Mouse (Mus musculus): ENCODE data around the gene Itga10. TPM values are rescaled to one million over a fixed set of nuclear protein-coding genes. Genes with fewer than 3 reads are reported as not detected.
A peak's percentile ranks its signal among the peaks of the same experiment; 100 is the strongest.

Itga10 gene
- polyA plus RNA-seq, 1 experiment, result 2.0 TPM

DNA sequence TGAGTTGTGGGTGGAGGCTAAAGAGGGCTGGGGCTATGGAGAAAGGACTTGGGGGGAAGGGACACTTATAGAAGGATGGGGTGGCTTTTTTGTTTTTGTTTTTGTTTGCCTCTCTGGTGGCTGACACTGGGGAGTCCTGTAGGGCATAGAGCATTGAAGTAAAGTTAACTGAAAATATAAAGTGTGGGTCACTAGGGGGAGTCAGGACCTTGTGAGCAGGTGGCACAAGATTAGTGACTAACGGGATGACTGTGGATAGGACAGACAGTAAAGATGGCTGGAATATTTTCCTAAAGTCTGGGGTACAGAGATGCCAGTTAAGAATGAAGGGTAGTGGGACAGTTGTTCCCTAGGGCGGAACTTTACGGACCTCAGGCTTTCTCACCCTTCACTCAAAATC lies 44.9 kb downstream of the Itga10 start:
- TF ChIP-seq CTCF (IDR thresholded peaks at IDR 0.05; ENCODE audit: borderline replicate concordance, insufficient read depth, low read length), result no peak
- TF ChIP-seq POLR2A (IDR thresholded peaks at IDR 0.05; ENCODE audit: low read depth, low read length), result no peak
- Histone ChIP-seq H3K4me3 (ENCODE audit: insufficient read depth, low read length) (no peak overlapping the region), H3K4me1 (ENCODE audit: control insufficient read depth, insufficient read depth, low read length) (no peaks in the 10 kb centered on the region), H3K27ac (ENCODE audit: insufficient read depth, low read length) (no peak overlapping the region)

DNA sequence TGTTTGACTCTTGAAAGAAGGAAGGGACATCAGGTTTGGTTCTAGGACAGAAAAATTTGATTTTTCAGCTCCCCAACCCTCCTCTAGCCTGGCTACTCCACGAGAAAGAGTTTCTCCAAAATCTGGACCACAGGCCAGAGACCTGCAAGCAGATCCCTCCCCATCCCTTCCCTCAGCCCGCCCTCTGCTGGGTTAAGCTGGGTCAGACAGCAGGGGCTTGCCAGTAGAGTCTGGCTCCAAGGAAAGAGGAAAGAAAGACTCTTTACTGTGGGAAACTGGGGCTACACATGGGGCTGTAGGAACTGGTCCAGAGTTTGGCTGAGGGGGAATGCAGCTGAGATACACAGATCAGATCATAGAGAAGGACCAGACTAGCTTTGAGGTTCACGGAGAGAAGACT lies 47.1 kb downstream of the Itga10 start:
- Histone ChIP-seq H3K27ac (ENCODE audit: insufficient read depth, low read length) (no peak overlapping the region), H3K4me1 (ENCODE audit: control insufficient read depth, insufficient read depth, low read length) (no peaks in the 10 kb centered on the region), H3K4me3 (ENCODE audit: insufficient read depth, low read length) (no peak overlapping the region)
- TF ChIP-seq CTCF (IDR thresholded peaks at IDR 0.05; ENCODE audit: borderline replicate concordance, insufficient read depth, low read length) (peak; percentile 31; the same call in 1 of the 2 replicates), POLR2A (IDR thresholded peaks at IDR 0.05; ENCODE audit: low read depth, low read length) (no peak)

DNA sequence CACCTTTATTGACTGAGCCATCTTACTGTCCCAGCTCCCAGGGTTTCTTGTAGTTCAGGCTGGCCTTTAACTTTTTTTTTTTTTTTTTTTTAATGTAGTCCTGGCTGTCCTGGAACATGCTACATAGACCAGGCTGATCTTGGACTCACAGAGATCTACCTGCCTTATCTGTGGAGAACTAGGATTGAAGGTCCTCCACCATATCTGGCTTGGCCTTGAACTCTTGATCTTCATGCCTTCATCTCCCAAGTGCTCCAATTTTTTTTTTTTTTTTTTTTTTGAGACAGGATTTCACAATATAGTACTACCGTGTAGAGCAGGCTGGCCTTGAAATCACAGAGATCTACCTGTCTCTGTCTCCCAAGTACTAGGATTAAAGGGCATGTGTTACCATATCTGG lies 48.2 kb downstream of the Itga10 start:
- H3K4me1 ChIP-seq (ENCODE audit: control insufficient read depth, insufficient read depth, low read length), result 0 out of 2 replicates have a peak, but pooled peaks cover 3% of the 10 kb centered on the region
- no peak for TF ChIP-seq CTCF (IDR thresholded peaks at IDR 0.05; ENCODE audit: borderline replicate concordance, insufficient read depth, low read length)
- TF ChIP-seq POLR2A (IDR thresholded peaks at IDR 0.05; ENCODE audit: low read depth, low read length), result no peak
- H3K27ac ChIP-seq (ENCODE audit: insufficient read depth, low read length), result no peak overlapping the region
- H3K4me3 ChIP-seq (ENCODE audit: insufficient read depth, low read length), result no peak overlapping the region

DNA sequence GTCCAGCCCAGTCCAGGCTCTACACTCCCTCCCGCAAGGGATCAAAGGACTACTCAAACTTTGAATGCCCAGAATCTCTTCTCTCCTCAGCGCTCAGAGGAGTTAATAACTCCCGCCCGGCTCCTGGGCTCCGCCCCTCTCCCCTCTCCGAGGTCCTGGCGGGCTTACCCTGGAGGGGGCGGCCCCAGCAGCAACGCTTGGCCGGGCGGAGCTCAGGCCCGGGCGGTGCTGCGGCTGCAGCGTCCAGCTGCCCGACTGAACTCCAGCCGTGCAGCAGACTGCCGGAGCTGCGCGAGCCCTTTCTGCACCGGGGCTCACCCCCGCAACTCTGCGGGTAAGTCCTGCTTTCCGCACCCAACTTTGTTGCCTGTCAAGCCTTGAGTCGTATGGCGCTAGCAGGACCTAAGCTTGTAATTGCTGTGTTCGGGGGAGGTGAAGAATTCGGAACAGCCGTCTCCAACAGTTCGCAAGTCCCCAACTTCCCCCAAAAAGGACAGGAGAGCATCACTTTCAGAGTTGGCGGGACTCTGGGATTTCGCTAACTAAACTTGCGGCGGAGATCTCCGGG lies 50.9 kb downstream of the Itga10 start, which contains the start of gene Pias3:
Gene Pias3, plus strand, starts transcription at position 187 of the 568 bp plus-strand sequence.
- TF ChIP-seq CTCF (IDR thresholded peaks at IDR 0.05; ENCODE audit: borderline replicate concordance, insufficient read depth, low read length), result no peak
- peak; percentile 92 for TF ChIP-seq POLR2A (IDR thresholded peaks at IDR 0.05; ENCODE audit: low read depth, low read length)
- H3K4me3 ChIP-seq (ENCODE audit: insufficient read depth, low read length), result peak within 1 kb of the TSS; percentile 87
- 0 out of 2 replicates have a peak, but pooled peaks cover 3% of the 10 kb centered on the region for H3K4me1 ChIP-seq (ENCODE audit: control insufficient read depth, insufficient read depth, low read length)
- H3K27ac ChIP-seq (ENCODE audit: insufficient read depth, low read length), result peak within 1 kb of the TSS; percentile 81

DNA sequence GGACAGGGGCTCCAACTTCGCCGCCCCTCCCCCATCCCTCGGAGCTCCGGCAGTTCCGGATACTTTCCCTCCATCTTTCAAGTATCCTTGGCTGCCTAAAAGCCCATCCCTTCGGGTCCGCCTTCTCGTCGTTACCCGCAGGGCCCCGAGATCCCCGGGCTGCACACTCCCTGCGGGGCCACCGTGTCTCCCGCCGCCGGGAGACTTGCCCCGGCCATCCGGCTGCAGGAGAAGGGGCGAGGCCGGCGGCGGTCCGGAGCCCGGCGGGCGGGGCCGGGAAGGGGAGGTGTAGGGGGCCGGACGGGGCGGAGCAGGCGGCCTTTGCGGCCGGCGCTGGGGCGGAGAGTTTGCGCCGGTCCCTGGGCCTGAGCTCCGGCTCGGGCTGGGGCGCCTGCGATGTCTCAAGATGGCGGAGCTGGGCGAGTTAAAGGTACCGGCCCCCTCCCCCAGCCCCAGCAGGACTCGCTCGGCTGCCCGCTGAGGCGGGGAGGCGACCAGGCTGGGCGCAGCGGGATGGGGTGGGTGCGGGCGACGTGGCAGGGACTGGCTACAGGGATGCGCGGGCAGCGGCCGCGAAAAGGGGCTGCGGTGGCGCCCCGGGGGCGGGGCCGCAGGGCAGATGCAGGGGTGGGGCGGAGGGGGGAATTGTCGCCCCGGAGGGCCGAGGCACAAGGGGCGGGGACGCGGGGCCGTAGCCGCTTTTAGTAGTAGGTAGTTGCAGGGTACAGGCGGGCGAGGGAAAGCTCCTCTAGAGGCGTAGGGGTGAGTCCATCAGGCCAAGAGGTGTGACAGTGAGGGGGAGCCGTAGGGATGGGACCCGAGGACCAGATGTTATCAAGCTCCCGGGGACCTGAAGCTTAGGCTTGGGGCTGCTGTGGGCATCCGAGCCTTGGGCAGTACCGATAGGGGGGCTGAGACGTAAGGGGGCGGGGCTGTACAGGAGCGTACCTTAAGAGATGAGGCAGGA lies 51.7 kb downstream of the Itga10 start:
- Histone ChIP-seq H3K4me3 (ENCODE audit: insufficient read depth, low read length) (peak overlapping the region; percentile 87), H3K27ac (ENCODE audit: insufficient read depth, low read length) (peak overlapping the region; percentile 81), H3K4me1 (ENCODE audit: control insufficient read depth, insufficient read depth, low read length) (0 out of 2 replicates have a peak, but pooled peaks cover 3% of the 10 kb centered on the region)
- TF ChIP-seq CTCF (IDR thresholded peaks at IDR 0.05; ENCODE audit: borderline replicate concordance, insufficient read depth, low read length), result no peak
- peak; percentile 61 for TF ChIP-seq POLR2A (IDR thresholded peaks at IDR 0.05; ENCODE audit: low read depth, low read length)

DNA sequence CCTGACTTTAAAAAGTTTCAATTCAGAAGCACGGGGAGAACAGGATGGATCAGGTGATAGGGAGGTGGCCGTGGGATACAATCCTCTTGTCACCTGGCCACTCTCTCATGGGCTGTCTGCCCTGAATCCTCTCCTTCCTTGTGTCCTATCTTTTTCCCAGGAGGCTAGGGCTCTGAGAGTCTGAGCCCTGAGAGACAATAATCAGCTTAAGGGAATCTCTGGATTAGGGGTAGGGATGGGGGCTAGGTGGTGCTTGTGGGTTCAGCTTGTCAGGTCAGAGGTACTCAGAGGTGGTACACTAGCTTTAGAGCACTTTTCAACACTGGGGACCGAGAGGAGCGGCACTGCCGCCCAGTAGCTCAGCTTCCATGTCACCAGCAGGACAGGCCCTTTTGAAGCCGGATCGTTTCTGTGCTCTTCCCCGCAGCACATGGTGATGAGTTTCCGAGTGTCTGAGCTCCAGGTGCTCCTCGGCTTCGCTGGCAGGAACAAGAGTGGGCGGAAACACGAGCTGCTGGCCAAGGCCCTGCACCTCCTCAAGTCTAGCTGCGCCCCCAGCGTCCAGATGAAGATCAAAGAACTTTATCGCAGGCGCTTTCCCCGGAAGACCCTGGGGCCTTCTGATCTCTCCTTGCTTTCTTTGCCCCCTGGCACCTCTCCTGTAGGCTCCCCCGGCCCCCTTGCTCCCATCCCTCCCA lies 53.8 kb downstream of the Itga10 start:
- no peak for TF ChIP-seq CTCF (IDR thresholded peaks at IDR 0.05; ENCODE audit: borderline replicate concordance, insufficient read depth, low read length)
- TF ChIP-seq POLR2A (IDR thresholded peaks at IDR 0.05; ENCODE audit: low read depth, low read length), result no peak
- Histone ChIP-seq H3K27ac (ENCODE audit: insufficient read depth, low read length) (no peak overlapping the region), H3K4me1 (ENCODE audit: control insufficient read depth, insufficient read depth, low read length) (0 out of 2 replicates have a peak, but pooled peaks cover 3% of the 10 kb centered on the region), H3K4me3 (ENCODE audit: insufficient read depth, low read length) (no peak overlapping the region)

DNA sequence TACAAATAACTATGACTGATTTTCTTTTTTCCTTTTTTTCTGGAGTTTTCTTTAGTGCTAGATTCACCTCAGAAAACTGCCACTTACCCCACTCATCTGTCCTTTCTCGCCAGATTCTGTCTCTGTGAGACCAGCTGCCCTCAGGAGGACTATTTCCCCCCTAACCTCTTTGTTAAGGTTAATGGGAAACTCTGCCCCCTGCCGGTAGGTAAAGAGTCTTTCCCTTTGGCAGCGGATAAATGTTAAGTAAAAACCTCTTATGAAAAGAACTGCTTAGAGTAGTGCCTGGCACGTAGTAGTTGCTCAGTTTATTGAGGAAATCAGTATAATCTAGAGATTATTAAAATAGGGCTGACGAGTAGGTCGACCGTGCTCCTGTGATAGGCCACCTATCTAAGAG lies 55.0 kb downstream of the Itga10 start:
- Histone ChIP-seq H3K4me3 (ENCODE audit: insufficient read depth, low read length) (no peak overlapping the region), H3K27ac (ENCODE audit: insufficient read depth, low read length) (no peak overlapping the region), H3K4me1 (ENCODE audit: control insufficient read depth, insufficient read depth, low read length) (0 out of 2 replicates have a peak, but pooled peaks cover 3% of the 10 kb centered on the region)
- TF ChIP-seq CTCF (IDR thresholded peaks at IDR 0.05; ENCODE audit: borderline replicate concordance, insufficient read depth, low read length), result no peak
- no peak for TF ChIP-seq POLR2A (IDR thresholded peaks at IDR 0.05; ENCODE audit: low read depth, low read length)

DNA sequence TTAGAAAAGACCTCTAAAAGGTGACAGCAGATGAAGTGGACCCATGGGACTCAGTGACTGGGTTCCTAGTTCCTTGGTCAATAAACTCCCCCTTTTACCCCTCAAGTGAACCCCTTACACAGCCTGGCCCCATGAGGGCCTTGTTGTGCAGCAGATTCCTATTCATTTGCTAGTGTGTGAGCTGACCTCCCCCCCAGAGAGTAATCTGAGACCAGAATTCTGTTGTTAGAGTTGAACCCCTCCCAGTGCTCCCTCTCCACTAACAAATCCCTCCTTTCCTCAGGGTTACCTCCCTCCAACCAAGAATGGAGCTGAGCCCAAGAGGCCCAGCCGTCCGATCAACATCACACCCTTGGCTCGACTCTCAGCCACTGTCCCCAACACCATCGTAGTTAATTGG lies 55.6 kb downstream of the Itga10 start:
- H3K27ac ChIP-seq (ENCODE audit: insufficient read depth, low read length), result no peak overlapping the region
- no peak overlapping the region for H3K4me3 ChIP-seq (ENCODE audit: insufficient read depth, low read length)
- H3K4me1 ChIP-seq (ENCODE audit: control insufficient read depth, insufficient read depth, low read length), result 0 out of 2 replicates have a peak, but pooled peaks cover 3% of the 10 kb centered on the region
- no peak for TF ChIP-seq CTCF (IDR thresholded peaks at IDR 0.05; ENCODE audit: borderline replicate concordance, insufficient read depth, low read length)
- TF ChIP-seq POLR2A (IDR thresholded peaks at IDR 0.05; ENCODE audit: low read depth, low read length), result no peak

DNA sequence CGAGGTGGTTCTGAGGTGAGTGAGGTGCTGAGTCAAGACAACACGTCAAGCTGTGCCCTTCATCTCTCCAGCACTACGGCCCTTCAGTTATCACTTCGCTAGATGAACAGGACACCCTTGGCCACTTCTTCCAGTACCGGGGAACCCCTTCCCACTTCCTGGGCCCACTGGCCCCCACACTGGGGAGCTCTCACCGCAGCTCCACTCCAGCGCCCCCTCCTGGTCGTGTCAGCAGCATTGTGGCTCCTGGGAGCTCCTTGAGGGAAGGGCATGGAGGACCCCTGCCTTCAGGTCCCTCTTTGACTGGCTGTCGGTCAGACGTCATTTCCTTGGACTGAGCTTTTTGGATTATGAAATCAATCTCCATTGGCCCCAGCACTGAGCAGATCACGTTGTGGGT lies 59.4 kb downstream of the Itga10 start:
- Histone ChIP-seq H3K27ac (ENCODE audit: insufficient read depth, low read length) (no peak overlapping the region), H3K4me3 (ENCODE audit: insufficient read depth, low read length) (no peak overlapping the region), H3K4me1 (ENCODE audit: control insufficient read depth, insufficient read depth, low read length) (no peaks in the 10 kb centered on the region)
- TF ChIP-seq CTCF (IDR thresholded peaks at IDR 0.05; ENCODE audit: borderline replicate concordance, insufficient read depth, low read length) (no peak), POLR2A (IDR thresholded peaks at IDR 0.05; ENCODE audit: low read depth, low read length) (no peak)
